Mouse (Mus musculus) embryonic facial prominence, embryonic 15.5 days (tissue): ENCODE results near the gene Rnf220. TPM values are rescaled to one million over a fixed set of nuclear protein-coding genes. Genes with fewer than 3 reads are reported as not detected.
"Not testable (repeated sequence)": the region's sequence is repeated elsewhere in the genome, so short reads cannot be mapped to it uniquely, and the experiment has no call there.

Experiments
- ATAC-seq: fragments of 200-750 bp; cut with Nextera tagmentation; 2 replicates; pipeline ENCODE4 v1.8.0; 2017; ENCODE audit warnings: low read depth, moderate TSS enrichment; ENCODE audit not compliant: insufficient number of reproducible peaks, low FRiP score, low TSS enrichment
- H3K27ac ChIP-seq: fragments of 300-500 bp; sonication (generic); replicated peaks from 2 replicates; pipeline ENCODE4 v1.5.1; 2015; ENCODE audit warnings: mild to moderate bottlenecking, inconsistent platforms
- H3K27me3 ChIP-seq: fragments of 300-500 bp; sonication (generic); 2 replicates; pipeline ENCODE4 v1.6.1; 2015; ENCODE audit warnings: inconsistent platforms
- H3K36me3 ChIP-seq: fragments of 300-500 bp; sonication (generic); 2 replicates; pipeline ENCODE4 v1.6.1; 2015; ENCODE audit warnings: mild to moderate bottlenecking, inconsistent platforms
- H3K4me1 ChIP-seq: fragments of 300-500 bp; sonication (generic); 2 replicates; pipeline ENCODE4 v1.6.1; 2015; ENCODE audit warnings: inconsistent platforms
- H3K4me2 ChIP-seq: fragments of 300-500 bp; sonication (generic); replicated peaks from 2 replicates; pipeline ENCODE4 v1.6.1; 2015; ENCODE audit warnings: mild to moderate bottlenecking, inconsistent platforms
- H3K4me3 ChIP-seq: fragments of 300-500 bp; sonication (generic); replicated peaks from 2 replicates; pipeline ENCODE4 v1.5.1; 2015; ENCODE audit warnings: mild to moderate bottlenecking, inconsistent platforms
- H3K9ac ChIP-seq: fragments of 300-500 bp; sonication (generic); 2 replicates; pipeline ENCODE4 v1.6.1; 2015; ENCODE audit warnings: inconsistent platforms
- H3K9me3 ChIP-seq: fragments of 300-500 bp; sonication (generic); replicated peaks from 2 replicates; pipeline ENCODE4 v1.6.1; 2016; ENCODE audit warnings: inconsistent platforms
- whole genome bisulfite sequencing: fragments of 180-500 bp; shearing (Covaris S2); methylation state at CpG from one replicate; pipeline ENCODE4 v1.1.7; 2015; 5-methylcytosine and 5-hydroxymethylcytosine counted together
- polyA plus RNA-seq: library from polyadenylated mRNA; unstranded; fragments of >200 nt; fragmentation: Nextera tagmentation; extraction: Ambion mirVana; gene quantifications from 2 replicates; pipeline ENCODE4 v1.2.1, GENCODE M21; 2015

Gene Rnf220
- polyA plus RNA-seq, 1 experiment from 2014 or later = 77.6 TPM

GRCm38 (mm10) chr4:117261222-117261621, 235.6 kb downstream of the Rnf220 start:
- WGBS = 84% methylated on average over 2 of the region's 2 CpGs
- Histone ChIP-seq H3K4me2 (no peak overlapping the region), H3K9ac (no peak overlapping the region), H3K4me3 (no peak overlapping the region), H3K4me1 (no peaks in the 10 kb centered on the region), H3K27me3 (no peaks in the 10 kb centered on the region), H3K9me3 (no peaks in the 10 kb centered on the region), H3K36me3 (0 out of 2 replicates have a peak, but pooled peaks cover 3% of the 10 kb centered on the region), H3K27ac (no peak overlapping the region)
- no peak for ATAC-seq

DNA sequence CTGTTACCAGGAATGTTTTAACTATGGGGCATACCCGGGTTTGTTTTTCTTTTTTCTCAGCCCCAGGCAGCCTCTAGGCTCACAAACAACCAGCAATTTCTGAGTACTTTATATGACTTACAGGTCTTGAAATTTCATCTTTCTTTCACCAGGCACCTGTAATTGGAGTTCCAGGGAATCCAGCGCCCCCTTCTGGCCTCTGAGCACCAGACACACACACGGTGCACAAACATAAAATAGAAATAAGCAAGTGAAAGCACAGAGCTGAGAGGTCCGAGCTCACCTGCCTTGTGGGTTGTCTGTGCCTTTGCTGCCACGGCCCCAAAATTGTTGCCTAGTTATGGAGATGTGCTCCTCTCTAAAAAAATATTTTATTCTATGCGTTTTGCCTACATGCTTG, 236.9 kb downstream of the Rnf220 start:
- H3K4me1 ChIP-seq, H3K4me2 ChIP-seq, H3K9me3 ChIP-seq, H3K27me3 ChIP-seq, H3K4me3 ChIP-seq, H3K36me3 ChIP-seq, H3K9ac ChIP-seq, ATAC-seq, H3K27ac ChIP-seq: not testable (repeated sequence)
- 68% methylated on average over 6 of the region's 6 CpGs for WGBS

DNA sequence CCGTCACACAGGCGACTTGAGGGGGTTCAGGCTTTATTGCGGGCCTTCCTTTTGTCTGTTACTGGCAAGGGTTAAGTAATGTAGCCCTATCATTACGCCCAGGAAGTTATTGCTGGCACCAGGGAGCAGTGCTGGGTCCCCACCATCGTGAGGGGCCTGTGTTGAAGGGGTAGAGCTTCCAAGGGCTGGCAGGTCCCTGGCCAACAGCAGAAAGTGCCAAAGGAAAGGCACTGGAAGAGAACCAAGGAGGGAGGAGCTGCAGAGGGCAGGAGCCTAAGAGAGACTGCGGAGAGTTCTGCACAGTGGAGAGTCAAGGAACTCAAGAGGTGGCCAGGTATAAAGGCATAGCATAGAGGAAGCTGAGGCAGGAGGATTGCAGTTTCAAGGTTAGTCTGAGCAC, 242.2 kb downstream of the Rnf220 start:
- 57% methylated on average over 6 of the region's 6 CpGs for WGBS
- H3K4me3 ChIP-seq = no peak overlapping the region
- H3K4me2 ChIP-seq = no peak overlapping the region
- no peak overlapping the region for H3K9ac ChIP-seq
- no peaks in the 10 kb centered on the region for H3K9me3 ChIP-seq
- peaks cover 34% of the 10 kb centered on the region for H3K4me1 ChIP-seq
- H3K36me3 ChIP-seq = 0 out of 2 replicates have a peak, but pooled peaks cover 3% of the 10 kb centered on the region
- no peak overlapping the region; the same call in 1 of the 2 replicates for H3K27ac ChIP-seq
- ATAC-seq = no peak
- H3K27me3 ChIP-seq = no peaks in the 10 kb centered on the region

GRCm38 (mm10) chr4:117254017-117254627, 242.7 kb downstream of the Rnf220 start:
- WGBS = 48% methylated on average over 5 of the region's 5 CpGs
- H3K4me3 ChIP-seq = no peak overlapping the region
- no peak overlapping the region for H3K9ac ChIP-seq
- ATAC-seq = no peak
- no peak overlapping the region for H3K27ac ChIP-seq
- 0 out of 2 replicates have a peak, but pooled peaks cover 3% of the 10 kb centered on the region for H3K36me3 ChIP-seq
- no peaks in the 10 kb centered on the region for H3K9me3 ChIP-seq
- peaks cover 34% of the 10 kb centered on the region for H3K4me1 ChIP-seq
- no peak overlapping the region for H3K4me2 ChIP-seq
- no peaks in the 10 kb centered on the region for H3K27me3 ChIP-seq

DNA sequence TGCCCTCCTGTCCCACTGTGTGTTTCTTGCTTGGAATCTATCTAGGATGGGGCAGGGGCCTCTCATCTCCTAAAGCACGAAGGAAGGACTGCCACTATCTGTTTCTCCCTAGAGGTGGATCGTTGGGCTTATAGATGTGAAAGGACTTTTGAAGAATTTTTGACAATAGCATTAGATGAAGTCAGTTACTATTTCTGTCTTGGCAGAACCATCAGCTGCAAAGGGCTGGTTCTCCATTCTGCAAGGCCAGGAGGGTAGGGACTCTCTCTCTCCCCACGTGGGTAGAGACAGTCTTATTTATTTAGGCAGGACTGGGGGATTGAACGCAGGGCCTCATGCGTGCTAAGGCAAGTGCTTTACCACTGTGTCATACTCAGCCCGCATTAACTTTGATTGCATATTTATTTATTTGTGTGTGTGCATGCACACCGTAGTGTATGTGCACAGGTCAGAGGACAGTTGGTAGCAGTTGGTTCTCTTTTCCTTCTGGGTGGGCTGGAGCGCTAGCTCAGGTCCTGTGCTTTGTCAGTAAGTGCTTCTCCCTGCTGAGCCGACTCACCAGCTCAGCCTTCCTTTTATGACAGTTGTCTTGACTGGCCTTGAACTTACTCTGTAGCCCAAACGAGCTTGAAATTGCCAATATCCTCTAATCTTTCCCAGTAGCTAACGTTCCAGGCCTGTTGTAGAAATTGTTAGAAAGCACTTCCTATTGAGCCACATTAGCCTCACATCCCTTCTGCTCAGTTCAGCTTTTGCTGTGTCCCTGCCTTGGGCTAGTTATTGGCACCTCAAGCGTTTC, 243.4 kb downstream of the Rnf220 start:
- Histone ChIP-seq H3K27me3 (no peaks in the 10 kb centered on the region), H3K27ac (peak overlapping the region; percentile 94), H3K9me3 (no peaks in the 10 kb centered on the region), H3K4me2 (peak overlapping the region; percentile 74), H3K4me1 (peaks cover 34% of the 10 kb centered on the region), H3K9ac (no peak overlapping the region), H3K4me3 (no peak overlapping the region), H3K36me3 (no peaks in the 10 kb centered on the region)
- 51% methylated on average over 12 of the region's 12 CpGs for WGBS
- no peak for ATAC-seq

DNA sequence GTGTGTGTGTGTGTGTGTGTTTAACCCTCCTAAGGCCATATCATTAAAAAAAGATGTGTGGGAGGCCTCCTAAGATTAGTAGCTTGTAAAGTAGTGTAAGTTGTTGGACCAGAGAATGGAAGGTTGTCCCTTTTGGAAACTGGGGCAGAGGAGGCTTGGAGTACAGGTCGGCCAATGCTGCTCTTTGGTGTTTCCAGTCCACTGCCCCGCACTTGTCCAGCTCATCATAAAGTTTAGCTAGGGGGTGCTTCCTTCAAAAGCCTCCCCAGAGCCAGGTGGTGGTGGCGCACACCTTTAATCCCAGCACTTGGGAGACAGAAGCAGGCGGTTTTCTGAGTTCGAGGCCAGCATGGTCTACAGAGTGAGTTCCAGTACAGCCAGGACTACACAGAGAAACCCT, 244.1 kb downstream of the Rnf220 start:
- H3K9me3 ChIP-seq = no peaks in the 10 kb centered on the region
- peak overlapping the region; percentile 94 for H3K27ac ChIP-seq
- no peak for ATAC-seq
- peak overlapping the region; percentile 74 for H3K4me2 ChIP-seq
- H3K27me3 ChIP-seq = no peaks in the 10 kb centered on the region
- WGBS = 75% methylated on average over 5 of the region's 5 CpGs
- H3K4me3 ChIP-seq = peak overlapping the region; percentile 64
- H3K36me3 ChIP-seq = no peaks in the 10 kb centered on the region
- no peak overlapping the region for H3K9ac ChIP-seq
- peaks cover 34% of the 10 kb centered on the region for H3K4me1 ChIP-seq

- WGBS = 3% methylated on average over 5 of the region's 5 CpGs
- Histone ChIP-seq H3K4me2 (peak overlapping the region; percentile 74), H3K9ac (peak overlapping the region; percentile 51; the same call in 1 of the 2 replicates), H3K36me3 (no peaks in the 10 kb centered on the region), H3K27ac (peak overlapping the region; percentile 94), H3K4me3 (peak overlapping the region; percentile 64), H3K27me3 (no peaks in the 10 kb centered on the region), H3K9me3 (no peaks in the 10 kb centered on the region), H3K4me1 (peaks cover 34% of the 10 kb centered on the region)
- peak; percentile 41; the same call in 1 of the 2 replicates for ATAC-seq
Observed at GRCm38 (mm10) chr4:117252351-117252750, 244.5 kb downstream of the Rnf220 start.

GRCm38 (mm10) chr4:117251801-117252316, 245.0 kb downstream of the Rnf220 start, which contains the start of the genes Tmem53 and Armh1:
Gene Tmem53, plus strand, starts transcription at chr4:117251951.
Gene Armh1, minus strand, starts transcription at chr4:117252125.
- H3K36me3 ChIP-seq = no peaks in the 10 kb centered on the region
- H3K27ac ChIP-seq = peak within 1 kb of the TSS; percentile 94
- peak; percentile 94 for ATAC-seq
- no peaks in the 10 kb centered on the region for H3K9me3 ChIP-seq
- WGBS = 0% methylated on average over 42 of the region's 43 CpGs
- H3K4me3 ChIP-seq = peak within 1 kb of the TSS; percentile 64
- peak within 1 kb of the TSS; percentile 74 for H3K4me2 ChIP-seq
- peaks cover 34% of the 10 kb centered on the region for H3K4me1 ChIP-seq
- no peaks in the 10 kb centered on the region for H3K27me3 ChIP-seq
- peak within 1 kb of the TSS; percentile 51; the same call in 1 of the 2 replicates for H3K9ac ChIP-seq

DNA sequence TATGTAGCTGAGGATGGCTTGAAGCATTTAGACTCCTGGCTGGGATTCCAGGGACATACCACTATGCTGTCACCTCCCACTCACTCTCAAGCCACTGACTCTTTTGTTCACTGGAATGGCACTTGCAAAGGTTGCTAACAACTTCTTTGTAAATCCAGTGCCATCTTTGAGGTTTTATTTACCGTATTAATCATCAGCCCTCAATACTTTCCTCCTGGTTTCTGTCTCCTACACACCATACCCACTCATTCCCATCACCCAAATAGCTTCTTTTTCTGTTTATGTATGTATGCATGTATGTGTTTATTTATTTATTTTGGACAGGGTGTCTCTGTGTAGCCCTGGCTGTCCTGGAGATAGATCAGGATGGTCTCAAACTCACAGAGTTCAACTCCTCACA, 245.9 kb downstream of the Rnf220 start:
- Histone ChIP-seq H3K9me3 (no peaks in the 10 kb centered on the region), H3K27me3 (no peaks in the 10 kb centered on the region), H3K36me3 (no peaks in the 10 kb centered on the region), H3K4me3 (peak overlapping the region; percentile 64), H3K4me1 (peaks cover 34% of the 10 kb centered on the region), H3K4me2 (peak overlapping the region; percentile 74), H3K27ac (no peak overlapping the region), H3K9ac (no peak overlapping the region)
- no peak for ATAC-seq
- 72% methylated on average over 1 of the region's 1 CpGs for WGBS

DNA sequence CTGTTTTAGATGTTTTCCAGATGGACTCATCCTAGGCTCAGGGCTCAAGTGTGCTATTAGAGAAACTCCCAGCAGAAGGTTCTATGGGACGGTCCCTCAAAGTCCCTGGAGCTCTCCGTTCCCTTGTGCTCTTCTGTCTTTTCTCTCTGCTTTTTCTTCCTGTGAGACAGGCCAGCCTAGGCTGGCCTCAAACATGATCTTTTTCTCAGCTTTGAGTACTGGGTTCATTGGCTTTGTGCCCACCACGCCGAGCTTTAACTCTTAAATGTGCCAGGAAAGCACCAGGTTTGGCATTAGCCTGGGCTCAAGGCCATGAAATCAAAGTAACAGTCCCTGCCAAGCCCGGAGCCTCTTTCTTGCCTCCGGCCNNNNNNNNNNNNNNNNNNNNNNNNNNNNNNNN, 256.0 kb downstream of the Rnf220 start:
- H3K27me3 ChIP-seq = no peaks in the 10 kb centered on the region
- WGBS = 38% methylated on average over 6 of the region's 6 CpGs
- no peaks in the 10 kb centered on the region for H3K36me3 ChIP-seq
- no peak overlapping the region for H3K9ac ChIP-seq
- ATAC-seq = peak; percentile 63; the same call in 1 of the 2 replicates
- H3K4me1 ChIP-seq = peaks cover 28% of the 10 kb centered on the region
- H3K27ac ChIP-seq = peak overlapping the region; percentile 86
- no peak overlapping the region for H3K4me3 ChIP-seq
- no peaks in the 10 kb centered on the region for H3K9me3 ChIP-seq
- no peak overlapping the region for H3K4me2 ChIP-seq

GRCm38 (mm10) chr4:117239153-117239552, 257.7 kb downstream of the Rnf220 start:
- no peak overlapping the region for H3K27ac ChIP-seq
- 34% methylated on average over 2 of the region's 2 CpGs for WGBS

More at GRCm38 (mm10) chr4:117239153-117239552, 257.7 kb downstream of the Rnf220 start:
- H3K4me3 ChIP-seq = no peak overlapping the region
- H3K9me3 ChIP-seq = no peaks in the 10 kb centered on the region
- H3K4me1 ChIP-seq = peaks cover 28% of the 10 kb centered on the region
- no peak overlapping the region for H3K4me2 ChIP-seq
- no peaks in the 10 kb centered on the region for H3K27me3 ChIP-seq
- no peak overlapping the region for H3K9ac ChIP-seq
- no peaks in the 10 kb centered on the region for H3K36me3 ChIP-seq
- ATAC-seq = no peak
